Mouse (Mus musculus) regulatory T cell (primary cell): ENCODE results near the gene Ovca2.

Source experiments
- in situ Hi-C: fragments of 300-600 bp; cut with MboI, MseI; formaldehyde crosslinking; loops from one replicate; pipeline ENCODE4 v1.15.1; 2025; ENCODE audit warnings: high pct_unique_total_duplicates

Ovca2 gene

DNA sequence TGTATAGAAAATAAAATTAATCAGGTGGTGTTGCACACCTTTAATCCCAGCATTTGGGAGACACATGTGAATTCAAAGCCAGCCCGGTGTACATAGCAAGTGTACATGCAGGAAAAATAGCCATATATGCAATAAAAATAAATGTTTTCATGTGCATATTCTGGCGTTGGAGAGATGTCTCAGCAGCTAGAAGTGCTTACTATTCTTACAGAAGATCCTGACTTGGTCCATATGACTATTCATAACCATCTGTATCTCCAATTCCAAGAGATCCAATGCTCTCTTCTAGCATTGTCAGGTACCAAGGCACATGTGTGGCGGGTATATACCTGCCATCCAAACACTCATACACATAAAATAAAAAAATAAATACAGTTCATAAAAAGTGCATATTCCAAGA, 52.3 kb downstream of the Ovca2 start:
- in situ Hi-C loops, result no loop called here
